Mouse (Mus musculus): ENCODE data around the gene Acot13. TPM values are rescaled to one million over a fixed set of nuclear protein-coding genes. Genes with fewer than 3 reads are reported as not detected.
A peak's percentile ranks its signal among the peaks of the same experiment; 100 is the strongest.
"Not testable (repeated sequence)": the region's sequence is repeated elsewhere in the genome, so short reads cannot be mapped to it uniquely, and the experiment has no call there.

Gene Acot13
- polyA plus RNA-seq, 1 experiment from 2014 or later = 75.3 TPM

GRCm38 (mm10) chr13:24852570-24852969 lies 21.2 kb upstream of the Acot13 start:
- no peaks in the 10 kb centered on the region for H3K36me3 ChIP-seq
- no peaks in the 10 kb centered on the region for H3K27me3 ChIP-seq
- no peak overlapping the region for H3K9ac ChIP-seq
- H3K9me3 ChIP-seq = no peaks in the 10 kb centered on the region
- no peaks in the 10 kb centered on the region for H3K4me1 ChIP-seq
- H3K27ac ChIP-seq = no peak overlapping the region
- no peak overlapping the region for H3K4me3 ChIP-seq
- WGBS = 78% methylated on average over 3 of the region's 3 CpGs
- H3K4me2 ChIP-seq = no peak overlapping the region
- no peak for ATAC-seq (ENCODE audit: insufficient number of reproducible peaks, low FRiP score, low TSS enrichment, low read depth)

GRCm38 (mm10) chr13:24851989-24852388 lies 20.6 kb upstream of the Acot13 start:
- H3K4me1 ChIP-seq = no peaks in the 10 kb centered on the region
- no peak overlapping the region for H3K9ac ChIP-seq
- no peaks in the 10 kb centered on the region for H3K36me3 ChIP-seq
- no peak overlapping the region for H3K4me3 ChIP-seq
- no peak for ATAC-seq (ENCODE audit: insufficient number of reproducible peaks, low FRiP score, low TSS enrichment, low read depth)
- H3K9me3 ChIP-seq = no peaks in the 10 kb centered on the region
- H3K4me2 ChIP-seq = no peak overlapping the region
- no peaks in the 10 kb centered on the region for H3K27me3 ChIP-seq
- H3K27ac ChIP-seq = no peak overlapping the region
- 76% methylated on average over 2 of the region's 2 CpGs for WGBS

GRCm38 (mm10) chr13:24849318-24849717 lies 18.0 kb upstream of the Acot13 start:
- no peak for ATAC-seq (ENCODE audit: insufficient number of reproducible peaks, low FRiP score, low TSS enrichment, low read depth)
- H3K9ac ChIP-seq = no peak overlapping the region
- WGBS = 72% methylated on average over 4 of the region's 4 CpGs

GRCm38 (mm10) chr13:24844983-24845955 lies 13.9 kb upstream of the Acot13 start, which contains the start of gene D130043K22Rik:
TSS of gene D130043K22Rik (plus strand) at chr13:24845135.
- Histone ChIP-seq H3K4me2 (peak within 1 kb of the TSS; percentile 85), H3K27ac (no peak within 1 kb of the TSS), H3K9ac (peak within 1 kb of the TSS; percentile 28; the same call in 1 of the 2 replicates), H3K4me3 (peak within 1 kb of the TSS; percentile 43), H3K36me3 (peaks cover 9% of the 10 kb centered on the region), H3K4me1 (peaks cover 8% of the 10 kb centered on the region), H3K27me3 (no peaks in the 10 kb centered on the region), H3K9me3 (no peaks in the 10 kb centered on the region)
- 14% methylated on average over 40 of the region's 40 CpGs for WGBS
- ATAC-seq (ENCODE audit: insufficient number of reproducible peaks, low FRiP score, low TSS enrichment, low read depth) = no peak

More at GRCm38 (mm10) chr13:24849318-24849717, 18.0 kb upstream of the Acot13 start:
- no peak overlapping the region for H3K27ac ChIP-seq
- no peaks in the 10 kb centered on the region for H3K36me3 ChIP-seq
- H3K4me2 ChIP-seq = no peak overlapping the region
- H3K9me3 ChIP-seq = no peaks in the 10 kb centered on the region
- no peak overlapping the region for H3K4me3 ChIP-seq
- H3K27me3 ChIP-seq = no peaks in the 10 kb centered on the region
- peaks cover 8% of the 10 kb centered on the region for H3K4me1 ChIP-seq

- peaks cover 8% of the 10 kb centered on the region for H3K4me1 ChIP-seq
- H3K27ac ChIP-seq = no peak overlapping the region
- no peak for ATAC-seq (ENCODE audit: insufficient number of reproducible peaks, low FRiP score, low TSS enrichment, low read depth)
- 79% methylated on average over 3 of the region's 3 CpGs for WGBS
- H3K9me3 ChIP-seq = no peaks in the 10 kb centered on the region
- no peaks in the 10 kb centered on the region for H3K27me3 ChIP-seq
- no peak overlapping the region for H3K4me3 ChIP-seq
- H3K9ac ChIP-seq = no peak overlapping the region
- peaks cover 17% of the 10 kb centered on the region for H3K36me3 ChIP-seq
- no peak overlapping the region for H3K4me2 ChIP-seq
Measured at GRCm38 (mm10) chr13:24841702-24842101, 10.4 kb upstream of the Acot13 start.

- no peak for ATAC-seq (ENCODE audit: insufficient number of reproducible peaks, low FRiP score, low TSS enrichment, low read depth)
- Histone ChIP-seq H3K9me3 (no peaks in the 10 kb centered on the region), H3K4me2 (no peak overlapping the region), H3K36me3 (peaks cover 17% of the 10 kb centered on the region), H3K27me3 (no peaks in the 10 kb centered on the region), H3K4me3 (no peak overlapping the region), H3K4me1 (peaks cover 3% of the 10 kb centered on the region), H3K27ac (no peak overlapping the region), H3K9ac (no peak overlapping the region)
- 69% methylated on average over 3 of the region's 3 CpGs for WGBS
Measured at GRCm38 (mm10) chr13:24839831-24840230, 8.5 kb upstream of the Acot13 start.

- H3K9ac ChIP-seq; H3K27me3 ChIP-seq; H3K4me3 ChIP-seq; H3K4me2 ChIP-seq; H3K27ac ChIP-seq; H3K9me3 ChIP-seq; ATAC-seq (ENCODE audit: insufficient number of reproducible peaks, low FRiP score, low TSS enrichment, low read depth): not testable (repeated sequence)
- 92% methylated on average over 8 of the region's 8 CpGs for WGBS
- peaks cover 17% of the 10 kb centered on the region for H3K36me3 ChIP-seq
- H3K4me1 ChIP-seq = peaks cover 13% of the 10 kb centered on the region
Measured at GRCm38 (mm10) chr13:24837765-24838164, 6.4 kb upstream of the Acot13 start.

GRCm38 (mm10) chr13:24832811-24833155 lies 1.4 kb upstream of the Acot13 start:
- 33% methylated on average over 2 of the region's 2 CpGs for WGBS
- ATAC-seq (ENCODE audit: insufficient number of reproducible peaks, low FRiP score, low TSS enrichment, low read depth) = no peak
- H3K27ac ChIP-seq = no peak overlapping the region
- H3K4me3 ChIP-seq = peak overlapping the region; percentile 95
- H3K9me3 ChIP-seq = no peaks in the 10 kb centered on the region
- H3K36me3 ChIP-seq = peaks cover 3% of the 10 kb centered on the region
- peak overlapping the region; percentile 66 for H3K4me2 ChIP-seq
- peak overlapping the region; percentile 95; the same call in 1 of the 2 replicates for H3K9ac ChIP-seq
- peaks cover 22% of the 10 kb centered on the region for H3K4me1 ChIP-seq
- no peaks in the 10 kb centered on the region for H3K27me3 ChIP-seq

- Histone ChIP-seq H3K27ac (peak overlapping the region; percentile 92), H3K9me3 (no peaks in the 10 kb centered on the region), H3K4me2 (peak overlapping the region; percentile 66), H3K27me3 (no peaks in the 10 kb centered on the region), H3K4me1 (peaks cover 22% of the 10 kb centered on the region), H3K4me3 (peak overlapping the region; percentile 95), H3K9ac (peak overlapping the region; percentile 95), H3K36me3 (peaks cover 2% of the 10 kb centered on the region)
- 3% methylated on average over 21 of the region's 21 CpGs for WGBS
- no peak for ATAC-seq (ENCODE audit: insufficient number of reproducible peaks, low FRiP score, low TSS enrichment, low read depth)
Measured at GRCm38 (mm10) chr13:24832131-24832810, 931 bp upstream of the Acot13 start.

GRCm38 (mm10) chr13:24830756-24831352 lies 486 bp downstream of the Acot13 start:
- Histone ChIP-seq H3K27ac (peak overlapping the region; percentile 81), H3K36me3 (no peaks in the 10 kb centered on the region)

GRCm38 (mm10) chr13:24826116-24826515 lies 5.2 kb downstream of the Acot13 start:
- H3K36me3 ChIP-seq = no peaks in the 10 kb centered on the region
- 82% methylated on average over 7 of the region's 7 CpGs for WGBS

More at GRCm38 (mm10) chr13:24830756-24831352, 486 bp downstream of the Acot13 start:
- H3K4me3 ChIP-seq = peak overlapping the region; percentile 95
- no peak for ATAC-seq (ENCODE audit: insufficient number of reproducible peaks, low FRiP score, low TSS enrichment, low read depth)
- no peaks in the 10 kb centered on the region for H3K27me3 ChIP-seq
- H3K4me2 ChIP-seq = peak overlapping the region; percentile 53
- H3K4me1 ChIP-seq = peaks cover 22% of the 10 kb centered on the region
- WGBS = 1% methylated on average over 20 of the region's 20 CpGs
- H3K9ac ChIP-seq = peak overlapping the region; percentile 62
- H3K9me3 ChIP-seq = no peaks in the 10 kb centered on the region

More at GRCm38 (mm10) chr13:24826116-24826515, 5.2 kb downstream of the Acot13 start:
- H3K27ac ChIP-seq = no peak overlapping the region
- H3K27me3 ChIP-seq = no peaks in the 10 kb centered on the region
- H3K4me2 ChIP-seq = no peak overlapping the region
- H3K9me3 ChIP-seq = no peaks in the 10 kb centered on the region
- no peak overlapping the region for H3K4me3 ChIP-seq
- H3K4me1 ChIP-seq = 0 out of 2 replicates have a peak, but pooled peaks cover 3% of the 10 kb centered on the region
- ATAC-seq (ENCODE audit: insufficient number of reproducible peaks, low FRiP score, low TSS enrichment, low read depth) = no peak
- H3K9ac ChIP-seq = no peak overlapping the region

Data from limb, embryonic 15.5 days (tissue).